Mouse (Mus musculus) midbrain, postnatal 0 days (tissue): ENCODE data around the gene Ino80e. TPM values are rescaled to one million over a fixed set of nuclear protein-coding genes. Genes with fewer than 3 reads are reported as not detected.
"Not testable (repeated sequence)": the region's sequence is repeated elsewhere in the genome, so short reads cannot be mapped to it uniquely, and the experiment has no call there.

Source experiments
- ATAC-seq: fragments of 200-750 bp; cut with Nextera tagmentation; 2 replicates; pipeline ENCODE4 v1.8.0; 2017; ENCODE audit warnings: moderate number of reproducible peaks, mild to moderate bottlenecking, moderate TSS enrichment, moderate library complexity; ENCODE audit not compliant: low FRiP score
- DNase-seq: peaks from one replicate; pipeline ENCODE4 v3.0.0-alpha.2; 2015; ENCODE audit warnings: low spot score
- H3K27ac ChIP-seq: fragments of 300-500 bp; sonication (generic); 2 replicates; pipeline ENCODE4 v1.5.1; 2014; ENCODE audit warnings: low read depth, mild to moderate bottlenecking, low read length, mixed read lengths
- H3K27me3 ChIP-seq: fragments of 300-500 bp; sonication (generic); 2 replicates; pipeline ENCODE4 v1.6.1; 2014; ENCODE audit warnings: low read length, control low read depth, mixed read lengths; ENCODE audit not compliant: insufficient read depth
- H3K36me3 ChIP-seq: fragments of 300-500 bp; sonication (generic); 2 replicates; pipeline ENCODE4 v1.6.1; 2014; ENCODE audit warnings: low read length, control low read depth, mixed read lengths; ENCODE audit not compliant: insufficient read depth
- H3K4me1 ChIP-seq: fragments of 300-500 bp; sonication (generic); 2 replicates; pipeline ENCODE4 v1.6.1; 2014; ENCODE audit warnings: mild to moderate bottlenecking, control low read depth, antibody characterized with exemption, low read length, mixed read lengths; ENCODE audit not compliant: insufficient read depth
- H3K4me2 ChIP-seq: fragments of 300-500 bp; sonication (generic); 2 replicates; pipeline ENCODE4 v1.6.1; 2014; ENCODE audit warnings: low read depth, mild to moderate bottlenecking, low read length, mixed read lengths; ENCODE audit not compliant: poor library complexity, severe bottlenecking
- H3K4me3 ChIP-seq: fragments of 300-500 bp; sonication (generic); 2 replicates; pipeline ENCODE4 v1.5.1; 2014; ENCODE audit warnings: low read depth, mild to moderate bottlenecking, low read length, moderate library complexity
- H3K9ac ChIP-seq: fragments of 300-500 bp; sonication (generic); replicated peaks from 2 replicates; pipeline ENCODE4 v1.6.1; 2014; ENCODE audit warnings: mild to moderate bottlenecking, low read length, moderate library complexity, mixed read lengths; ENCODE audit not compliant: poor library complexity, severe bottlenecking
- H3K9me3 ChIP-seq: fragments of 300-500 bp; sonication (generic); 2 replicates; pipeline ENCODE4 v1.6.1; 2016; ENCODE audit warnings: low read length, control low read depth
- CTCF ChIP-seq: IDR thresholded peaks from 2 replicates; pipeline ENCODE4 v1.5.1; 2016; ENCODE audit warnings: antibody characterized with exemption, mild to moderate bottlenecking
- WGBS: fragments of 180-500 bp; shearing (Covaris S2); extraction: QIAGEN DNeasy Blood & Tissue Kit; methylation state at CpG from one replicate; pipeline ENCODE4 v1.1.7; 2014; 5-methylcytosine and 5-hydroxymethylcytosine counted together
- polyA plus RNA-seq: library from polyadenylated mRNA; unstranded; fragments of >200 nt; fragmentation: Nextera tagmentation; extraction: Ambion mirVana; gene quantifications from 2 replicates; pipeline ENCODE4 v1.2.1, GENCODE M21; 2015
- total RNA-seq: library from RNA; depleted of rRNA; stranded (reverse); fragments of >200 nt; gene quantifications from 2 replicates; pipeline ENCODE4 v1.2.3, GENCODE M21; 2014; rRNA removed

Ino80e gene
- total RNA-seq (55.0 and 60.3 TPM in 2 replicates), polyA plus RNA-seq (87.8 and 93.5 TPM in 2 replicates)

GRCm38 (mm10) chr7:126862147-126862784 is at the start of gene Ino80e:
Gene Ino80e, minus strand, starts transcription at chr7:126862377.
- under 1% methylated on average over 41 of the region's 41 CpGs for WGBS
- ATAC-seq = peak; percentile 85

DNA sequence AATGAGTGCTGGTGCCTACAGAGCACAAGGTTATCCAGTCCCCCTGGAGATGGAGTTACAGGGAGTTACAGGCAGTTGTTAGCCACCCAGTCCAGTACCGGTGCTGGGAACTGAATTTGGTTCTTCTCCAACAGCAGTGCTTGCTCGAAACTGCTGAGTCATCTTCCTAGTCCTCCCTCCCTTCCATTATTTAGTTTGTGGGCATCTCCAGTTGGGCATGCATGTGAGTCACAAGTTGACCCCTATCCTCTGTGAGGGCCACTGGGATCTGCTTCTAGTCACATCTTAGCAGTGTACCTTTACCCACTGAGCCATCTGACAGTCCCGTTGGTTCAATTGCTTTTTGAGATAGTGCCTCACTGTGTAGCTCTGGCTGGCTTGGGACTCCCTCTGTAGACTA is 43.4 kb upstream of the Ino80e start:
- no peaks in the 10 kb centered on the region for H3K9me3 ChIP-seq
- DNase-seq (no peak), ATAC-seq (no peak)
- no peak overlapping the region for H3K27ac ChIP-seq
- H3K4me3 ChIP-seq = no peak overlapping the region
- no peak overlapping the region for H3K9ac ChIP-seq
- H3K27me3 ChIP-seq = no peaks in the 10 kb centered on the region
- no peaks in the 10 kb centered on the region for H3K36me3 ChIP-seq
- no peaks in the 10 kb centered on the region for H3K4me1 ChIP-seq
- no peak for TF ChIP-seq CTCF
- 82% methylated on average over 3 of the region's 3 CpGs for WGBS
- no peak overlapping the region for H3K4me2 ChIP-seq

More at GRCm38 (mm10) chr7:126862147-126862784, at the start of gene Ino80e:
- Histone ChIP-seq H3K4me3 (peak within 1 kb of the TSS; percentile 52), H3K9ac (peak within 1 kb of the TSS; percentile 65), H3K27me3 (no peaks in the 10 kb centered on the region), H3K36me3 (peaks cover 38% of the 10 kb centered on the region), H3K4me1 (peaks cover 10% of the 10 kb centered on the region; the same call in 1 of the 2 replicates), H3K9me3 (no peaks in the 10 kb centered on the region), H3K27ac (peak within 1 kb of the TSS; percentile 77), H3K4me2 (peak within 1 kb of the TSS; percentile 75)
- peak; percentile 27; the same call in 1 of the 2 replicates for TF ChIP-seq CTCF
- peak; percentile 99 for DNase-seq

DNA sequence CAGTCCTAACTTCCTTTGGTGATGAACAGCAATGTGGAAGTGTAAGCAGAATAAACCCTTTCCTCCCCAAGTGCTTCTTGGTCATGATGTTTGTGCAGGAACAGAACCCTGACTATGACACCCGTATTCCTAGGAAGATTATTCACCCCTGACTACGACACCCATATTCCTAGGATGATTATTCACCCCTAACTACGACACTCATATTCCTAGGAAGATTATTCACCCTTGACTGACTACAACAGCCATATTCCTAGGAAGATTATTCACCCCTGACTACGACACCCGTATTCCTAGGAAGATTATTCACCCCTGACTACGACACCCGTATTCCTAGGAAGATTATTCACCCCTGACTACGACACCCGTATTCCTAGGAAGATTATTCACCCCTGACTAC is 37.6 kb upstream of the Ino80e start:
- H3K9me3 ChIP-seq, H3K9ac ChIP-seq, ATAC-seq, H3K4me2 ChIP-seq, H3K27me3 ChIP-seq, H3K36me3 ChIP-seq, H3K4me1 ChIP-seq, H3K27ac ChIP-seq, DNase-seq, H3K4me3 ChIP-seq: not testable (repeated sequence)
- WGBS = 91% methylated on average over 7 of the region's 9 CpGs

DNA sequence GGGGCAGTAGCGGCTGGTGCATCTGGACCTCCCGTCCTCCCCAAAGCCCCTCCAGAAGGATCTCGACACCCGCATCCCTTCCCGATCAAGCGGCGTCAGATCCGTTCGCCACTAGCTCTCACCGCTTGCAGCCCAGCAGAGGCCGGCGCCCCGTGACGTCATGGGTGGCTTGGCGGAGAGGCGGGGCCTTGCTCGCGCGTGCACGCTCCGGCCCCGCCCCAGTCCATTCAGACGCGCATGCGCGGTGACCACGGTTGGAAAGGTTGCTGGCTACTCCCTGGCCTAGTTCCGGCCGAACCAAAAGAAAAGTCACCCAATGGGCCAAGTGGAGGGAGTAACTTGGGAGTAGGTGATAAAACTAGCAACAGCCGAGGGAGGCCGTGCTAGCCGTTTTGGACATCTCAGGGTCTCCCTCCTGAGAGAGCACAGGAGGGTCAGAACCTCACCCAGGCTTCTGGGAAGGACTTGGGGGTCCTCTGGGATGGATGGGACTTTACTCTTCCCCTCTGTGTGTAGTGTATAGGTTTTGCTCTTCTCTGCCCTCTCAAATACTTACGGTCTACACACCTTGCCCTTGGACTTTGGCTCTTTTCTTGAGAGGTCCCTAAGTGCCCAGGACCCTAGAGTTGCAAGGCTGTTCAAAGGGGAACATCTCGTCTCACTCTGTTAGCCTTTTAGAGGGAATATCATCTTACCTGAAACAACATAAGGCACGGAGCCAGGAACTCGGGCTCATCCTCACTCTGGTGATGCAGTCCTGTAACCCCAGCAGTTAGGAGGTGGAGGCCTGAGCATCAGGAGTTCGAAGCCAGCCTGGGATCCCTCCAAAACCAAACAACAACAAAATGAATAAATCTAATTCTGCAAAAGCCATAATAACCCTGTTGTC is 36.2 kb upstream of the Ino80e start:
- Histone ChIP-seq H3K27ac (peak overlapping the region; percentile 88), H3K4me2 (peak overlapping the region; percentile 54), H3K9me3 (no peaks in the 10 kb centered on the region), H3K4me3 (peak overlapping the region; percentile 61), H3K4me1 (peaks cover 9% of the 10 kb centered on the region; the same call in 1 of the 2 replicates), H3K9ac (peak overlapping the region; percentile 80), H3K36me3 (no peaks in the 10 kb centered on the region), H3K27me3 (no peaks in the 10 kb centered on the region)
- 12% methylated on average over 37 of the region's 37 CpGs for WGBS
- TF ChIP-seq CTCF = no peak
- DNase-seq (peak; percentile 93), ATAC-seq (peak; percentile 93)

DNA sequence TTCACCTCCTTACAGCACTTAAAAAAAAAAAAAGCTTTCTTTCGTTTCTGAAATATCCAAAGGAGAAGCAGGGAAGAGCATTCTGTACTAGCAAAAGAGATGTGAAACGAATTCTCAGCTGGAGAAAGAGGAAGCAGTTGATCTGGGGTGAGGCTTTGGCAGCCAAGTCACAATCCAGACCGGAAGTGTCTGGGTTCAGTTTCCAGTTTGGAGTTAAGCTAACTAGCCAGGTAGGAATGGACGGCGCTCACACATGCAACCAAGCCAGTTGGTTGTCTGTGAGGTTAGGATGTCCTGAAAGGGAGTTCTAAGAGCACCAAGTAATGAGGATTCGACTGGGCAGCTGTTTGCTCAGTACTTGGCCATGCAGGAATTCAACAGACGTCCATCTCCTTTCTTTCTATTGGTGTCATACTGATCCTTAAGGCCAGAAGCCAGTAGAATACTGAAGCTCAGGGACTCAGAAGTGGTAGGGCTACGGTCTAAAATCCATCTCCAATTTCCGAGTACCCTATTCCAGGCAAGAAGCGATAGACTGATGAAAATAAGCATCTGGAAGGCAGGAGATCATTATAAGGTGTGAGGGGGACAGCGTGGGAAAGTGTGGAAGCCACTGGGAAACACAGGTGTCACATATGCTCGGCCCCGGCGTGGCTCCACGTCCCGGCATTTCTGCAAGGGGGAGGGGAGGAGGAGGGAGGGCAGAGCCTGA is 35.4 kb upstream of the Ino80e start:
- 22% methylated on average over 16 of the region's 16 CpGs for WGBS
- H3K4me3 ChIP-seq = peak overlapping the region; percentile 61
- peaks cover 9% of the 10 kb centered on the region; the same call in 1 of the 2 replicates for H3K4me1 ChIP-seq
- peak overlapping the region; percentile 80 for H3K9ac ChIP-seq
- no peaks in the 10 kb centered on the region for H3K27me3 ChIP-seq
- peak overlapping the region; percentile 54 for H3K4me2 ChIP-seq
- H3K27ac ChIP-seq = peak overlapping the region; percentile 88
- H3K36me3 ChIP-seq = no peaks in the 10 kb centered on the region
- DNase-seq (no peak), ATAC-seq (peak; percentile 20; the same call in 1 of the 2 replicates)
- no peaks in the 10 kb centered on the region for H3K9me3 ChIP-seq
- no peak for TF ChIP-seq CTCF
